Mouse (Mus musculus) ES-E14 (cell line): ENCODE data around the gene Rab40c.

Source experiments
- CHD2 ChIP-seq: IDR thresholded peaks from 2 replicates; pipeline ENCODE4 v1.6.1; 2014; ENCODE audit warnings: mild to moderate bottlenecking, low read depth, low read length, inconsistent platforms
- HCFC1 ChIP-seq: IDR thresholded peaks from 2 replicates; pipeline ENCODE4 v1.6.1; 2012; ENCODE audit warnings: low read length, inconsistent platforms, borderline replicate concordance; ENCODE audit not compliant: insufficient read depth
- MAFK ChIP-seq: IDR thresholded peaks from 2 replicates; pipeline ENCODE4 v1.6.1; 2014; ENCODE audit warnings: mild to moderate bottlenecking, low read depth, low read length, inconsistent platforms; ENCODE audit not compliant: insufficient read depth
- ZC3H11A ChIP-seq: IDR thresholded peaks from 2 replicates; pipeline ENCODE4 v1.6.1; 2012; ENCODE audit warnings: low read depth, mild to moderate bottlenecking, inconsistent platforms, low read length, borderline replicate concordance
- ZNF384 ChIP-seq: IDR thresholded peaks from 2 replicates; pipeline ENCODE4 v1.6.1; 2012; ENCODE audit warnings: low read depth, low read length, inconsistent platforms

- no peak for TF ChIP-seq CHD2
- no peak for TF ChIP-seq MAFK
- TF ChIP-seq HCFC1 = no peak
- no peak for TF ChIP-seq ZNF384
- no peak for TF ChIP-seq ZC3H11A
Observed at GRCm38 (mm10) chr17:25957586-25958051, 38.1 kb upstream of the Rab40c start.
